Mouse (Mus musculus): ENCODE data around the gene Golga3. TPM values are rescaled to one million over a fixed set of nuclear protein-coding genes. Genes with fewer than 3 reads are reported as not detected.

Gene Golga3
- total and polyA plus RNA-seq, 3 experiments, result 4.2 to 27.3 (median 21.3) TPM

DNA sequence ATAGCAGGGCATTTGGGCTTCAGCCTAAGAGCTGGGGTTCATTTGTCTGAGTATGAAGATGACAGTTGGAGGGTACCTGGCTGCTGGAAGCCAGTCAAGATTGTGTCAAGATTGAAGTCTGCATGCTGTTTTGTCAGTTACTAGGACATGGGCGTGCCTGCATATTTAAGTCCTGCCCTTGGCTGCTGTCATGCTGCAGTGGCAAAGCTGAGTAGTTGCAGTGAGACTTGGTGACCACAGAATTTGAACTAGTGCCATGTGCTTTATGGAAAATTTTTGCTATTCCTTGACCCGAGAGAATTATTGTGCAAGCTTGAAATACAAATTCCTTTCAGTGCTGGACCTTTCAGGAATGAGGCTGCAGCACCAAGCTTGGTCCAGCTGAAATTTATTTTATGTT lies 34.2 kb upstream of the Golga3 start:
- Histone ChIP-seq H3K27me3 (ENCODE audit: insufficient read depth, low read length) (no peaks in the 10 kb centered on the region), H3K4me3 (ENCODE audit: low read depth, low read length) (no peak overlapping the region), H3K9me3 (replicated peaks) (no peaks in the 10 kb centered on the region), H3K36me3 (replicated peaks) (peaks cover 85% of the 10 kb centered on the region), H3K4me1 (ENCODE audit: insufficient read depth, low read depth, low read length) (peaks cover 12% of the 10 kb centered on the region)
- ATAC-seq (ENCODE audit: extremely low read depth, insufficient number of reproducible peaks, low FRiP score, poor library complexity, severe bottlenecking) (no peak), DNase-seq (ENCODE audit: low spot score) (no peak)
- TF ChIP-seq TAL1 (conservative IDR thresholded peaks at IDR 0.05; ENCODE audit: low read depth, low read length) (no peak), POLR2AphosphoS5 (IDR thresholded peaks at IDR 0.05; ENCODE audit: insufficient replicate concordance, low read depth, low read length) (no peak), GATA1 (IDR thresholded peaks at IDR 0.05; ENCODE audit: borderline replicate concordance, low read length) (no peak), GATA2 (IDR thresholded peaks at IDR 0.05; ENCODE audit: borderline replicate concordance, low read depth, low read length) (no peak), CTCF (IDR thresholded peaks at IDR 0.05; ENCODE audit: low read depth, low read length) (no peak)

DNA sequence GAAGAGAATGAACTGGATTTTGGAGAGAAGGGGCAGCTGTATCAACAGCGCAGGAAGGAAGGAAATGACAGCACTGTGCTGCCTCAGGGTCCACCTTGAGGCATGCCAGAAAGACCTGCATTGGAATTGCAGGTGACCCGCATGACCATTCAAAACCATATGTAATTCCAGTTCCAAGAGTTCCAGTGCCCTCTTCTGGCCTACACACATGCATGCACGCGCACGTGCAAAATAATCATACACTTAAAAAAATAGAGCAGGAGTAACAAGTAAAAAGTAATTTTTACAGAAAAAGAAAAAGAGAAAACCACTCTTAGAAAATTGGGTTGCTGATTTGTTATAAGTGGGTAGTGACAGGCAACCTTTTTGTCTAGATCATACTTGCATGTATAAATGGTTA lies 33.5 kb upstream of the Golga3 start:
- Histone ChIP-seq H3K9me3 (replicated peaks) (no peaks in the 10 kb centered on the region), H3K4me3 (ENCODE audit: low read depth, low read length) (no peak overlapping the region), H3K36me3 (replicated peaks) (peaks cover 86% of the 10 kb centered on the region), H3K27me3 (ENCODE audit: insufficient read depth, low read length) (no peaks in the 10 kb centered on the region), H3K4me1 (ENCODE audit: insufficient read depth, low read depth, low read length) (peaks cover 7% of the 10 kb centered on the region; the same call in 1 of the 2 replicates)
- TF ChIP-seq GATA1 (IDR thresholded peaks at IDR 0.05; ENCODE audit: borderline replicate concordance, low read length), result no peak
- TF ChIP-seq TAL1 (conservative IDR thresholded peaks at IDR 0.05; ENCODE audit: low read depth, low read length), result no peak
- no peak for TF ChIP-seq GATA2 (IDR thresholded peaks at IDR 0.05; ENCODE audit: borderline replicate concordance, low read depth, low read length)
- no peak for TF ChIP-seq POLR2AphosphoS5 (IDR thresholded peaks at IDR 0.05; ENCODE audit: insufficient replicate concordance, low read depth, low read length)
- TF ChIP-seq CTCF (IDR thresholded peaks at IDR 0.05; ENCODE audit: low read depth, low read length), result no peak
- DNase-seq (ENCODE audit: low spot score), result no peak
- ATAC-seq (ENCODE audit: extremely low read depth, insufficient number of reproducible peaks, low FRiP score, poor library complexity, severe bottlenecking), result no peak

DNA sequence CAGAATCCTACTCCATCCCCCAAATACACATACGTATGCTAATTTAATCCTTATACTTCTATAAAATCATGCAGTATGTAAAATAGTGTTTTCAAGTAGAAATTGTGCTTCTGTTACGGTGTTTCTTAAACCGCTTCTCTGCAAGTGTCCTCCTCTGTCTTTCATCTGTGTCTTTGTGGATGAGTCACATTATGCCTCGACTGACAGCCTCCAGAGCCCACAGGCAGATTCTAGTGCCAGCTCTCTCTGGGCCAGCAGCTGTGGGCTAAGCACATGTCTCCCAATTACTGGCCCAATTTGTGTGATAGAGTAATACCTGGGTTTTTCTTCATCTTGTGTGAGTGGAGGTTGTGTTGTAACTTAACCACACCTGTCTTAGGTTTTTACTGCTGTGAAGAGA lies 7.1 kb upstream of the Golga3 start:
- H3K27me3 ChIP-seq (ENCODE audit: insufficient read depth, low read length), result no peaks in the 10 kb centered on the region

DNA sequence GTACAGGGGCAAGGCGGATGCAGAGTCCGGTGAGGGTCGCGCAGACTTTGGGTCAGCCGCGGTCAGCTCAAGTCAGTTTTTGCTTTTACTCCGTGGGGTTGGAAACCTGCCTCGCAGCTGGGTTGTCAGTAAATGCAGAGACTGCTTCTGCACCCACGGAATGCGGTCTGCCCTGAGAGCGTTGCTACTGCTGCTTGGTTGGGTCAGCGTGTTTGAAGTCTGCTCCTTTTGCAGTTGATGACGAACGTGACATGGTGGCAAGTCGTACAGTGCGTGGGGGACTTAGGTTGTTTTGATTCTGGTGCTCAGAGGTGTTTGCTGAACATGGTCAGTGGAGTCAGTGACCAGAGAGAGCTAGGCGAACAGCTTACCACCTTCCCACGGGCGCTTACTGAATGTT lies 520 bp downstream of the Golga3 start:
- ATAC-seq (ENCODE audit: extremely low read depth, insufficient number of reproducible peaks, low FRiP score, poor library complexity, severe bottlenecking), result no peak
- no peaks in the 10 kb centered on the region for H3K27me3 ChIP-seq (ENCODE audit: insufficient read depth, low read length)
- H3K36me3 ChIP-seq (replicated peaks), result peaks cover 33% of the 10 kb centered on the region
- H3K4me3 ChIP-seq (ENCODE audit: low read depth, low read length), result peak overlapping the region; percentile 91
- TF ChIP-seq POLR2AphosphoS5 (IDR thresholded peaks at IDR 0.05; ENCODE audit: insufficient replicate concordance, low read depth, low read length) (no peak), CTCF (IDR thresholded peaks at IDR 0.05; ENCODE audit: low read depth, low read length) (no peak)
- H3K9me3 ChIP-seq (replicated peaks), result no peaks in the 10 kb centered on the region
- DNase-seq (ENCODE audit: low spot score), result peak; percentile 4
- H3K4me1 ChIP-seq (ENCODE audit: insufficient read depth, low read depth, low read length), result peaks cover 29% of the 10 kb centered on the region

More for the DNA sequence above, 7.1 kb upstream of the Golga3 start:
- DNase-seq (ENCODE audit: low spot score) (no peak), ATAC-seq (ENCODE audit: extremely low read depth, insufficient number of reproducible peaks, low FRiP score, poor library complexity, severe bottlenecking) (no peak)
- H3K36me3 ChIP-seq (replicated peaks), result peaks cover 80% of the 10 kb centered on the region
- peaks cover 9% of the 10 kb centered on the region; the same call in 1 of the 2 replicates for H3K4me1 ChIP-seq (ENCODE audit: insufficient read depth, low read depth, low read length)
- H3K9me3 ChIP-seq (replicated peaks), result no peaks in the 10 kb centered on the region
- H3K4me3 ChIP-seq (ENCODE audit: low read depth, low read length), result no peak overlapping the region
- no peak for TF ChIP-seq POLR2AphosphoS5 (IDR thresholded peaks at IDR 0.05; ENCODE audit: insufficient replicate concordance, low read depth, low read length)
- no peak for TF ChIP-seq GATA2 (IDR thresholded peaks at IDR 0.05; ENCODE audit: borderline replicate concordance, low read depth, low read length)
- no peak for TF ChIP-seq GATA1 (IDR thresholded peaks at IDR 0.05; ENCODE audit: borderline replicate concordance, low read length)
- TF ChIP-seq TAL1 (conservative IDR thresholded peaks at IDR 0.05; ENCODE audit: low read depth, low read length), result no peak
- TF ChIP-seq CTCF (IDR thresholded peaks at IDR 0.05; ENCODE audit: low read depth, low read length), result no peak

GRCm38 (mm10) chr5:110178628-110179027 lies 2.1 kb downstream of the Golga3 start:
- Histone ChIP-seq H3K36me3 (replicated peaks) (peaks cover 33% of the 10 kb centered on the region), H3K4me3 (ENCODE audit: low read depth, low read length) (no peak overlapping the region), H3K27me3 (ENCODE audit: insufficient read depth, low read length) (no peaks in the 10 kb centered on the region), H3K9me3 (replicated peaks) (no peaks in the 10 kb centered on the region), H3K4me1 (ENCODE audit: insufficient read depth, low read depth, low read length) (peaks cover 21% of the 10 kb centered on the region)
- ATAC-seq (ENCODE audit: extremely low read depth, insufficient number of reproducible peaks, low FRiP score, poor library complexity, severe bottlenecking), result no peak
- no peak for DNase-seq (ENCODE audit: low spot score)
- TF ChIP-seq CTCF (IDR thresholded peaks at IDR 0.05; ENCODE audit: low read depth, low read length) (no peak), POLR2AphosphoS5 (IDR thresholded peaks at IDR 0.05; ENCODE audit: insufficient replicate concordance, low read depth, low read length) (no peak), GATA1 (IDR thresholded peaks at IDR 0.05; ENCODE audit: borderline replicate concordance, low read length) (no peak), GATA2 (IDR thresholded peaks at IDR 0.05; ENCODE audit: borderline replicate concordance, low read depth, low read length) (no peak), TAL1 (conservative IDR thresholded peaks at IDR 0.05; ENCODE audit: low read depth, low read length) (no peak)

- ATAC-seq (ENCODE audit: extremely low read depth, insufficient number of reproducible peaks, low FRiP score, poor library complexity, severe bottlenecking) (no peak), DNase-seq (ENCODE audit: low spot score) (no peak)
- Histone ChIP-seq H3K4me3 (ENCODE audit: low read depth, low read length) (no peak overlapping the region), H3K4me1 (ENCODE audit: insufficient read depth, low read depth, low read length) (peaks cover 11% of the 10 kb centered on the region), H3K27me3 (ENCODE audit: insufficient read depth, low read length) (no peaks in the 10 kb centered on the region), H3K9me3 (replicated peaks) (no peaks in the 10 kb centered on the region), H3K36me3 (replicated peaks) (peaks cover 60% of the 10 kb centered on the region)
- TF ChIP-seq POLR2AphosphoS5 (IDR thresholded peaks at IDR 0.05; ENCODE audit: insufficient replicate concordance, low read depth, low read length), result no peak
- no peak for TF ChIP-seq CTCF (IDR thresholded peaks at IDR 0.05; ENCODE audit: low read depth, low read length)
- no peak for TF ChIP-seq GATA1 (IDR thresholded peaks at IDR 0.05; ENCODE audit: borderline replicate concordance, low read length)
- TF ChIP-seq TAL1 (conservative IDR thresholded peaks at IDR 0.05; ENCODE audit: low read depth, low read length), result no peak
- no peak for TF ChIP-seq GATA2 (IDR thresholded peaks at IDR 0.05; ENCODE audit: borderline replicate concordance, low read depth, low read length)
Measured at GRCm38 (mm10) chr5:110181716-110182115, 5.2 kb downstream of the Golga3 start.

All from G1E (cell line).